Mouse (Mus musculus) embryonic fibroblast, embryonic 13.5 days (primary cell): ENCODE measurements around the gene Dnah14.

Experiments used
- CTCF ChIP-seq: IDR thresholded peaks from 2 replicates; pipeline ENCODE4 v1.5.1; 2011; ENCODE audit warnings: mild to moderate bottlenecking, control low read depth, low read length, moderate library complexity, borderline replicate concordance; ENCODE audit not compliant: insufficient read depth
- POLR2A ChIP-seq: IDR thresholded peaks from 2 replicates; pipeline ENCODE4 v1.6.1; 2011; ENCODE audit warnings: low read depth, mild to moderate bottlenecking, control low read depth, low read length, moderate library complexity

DNA sequence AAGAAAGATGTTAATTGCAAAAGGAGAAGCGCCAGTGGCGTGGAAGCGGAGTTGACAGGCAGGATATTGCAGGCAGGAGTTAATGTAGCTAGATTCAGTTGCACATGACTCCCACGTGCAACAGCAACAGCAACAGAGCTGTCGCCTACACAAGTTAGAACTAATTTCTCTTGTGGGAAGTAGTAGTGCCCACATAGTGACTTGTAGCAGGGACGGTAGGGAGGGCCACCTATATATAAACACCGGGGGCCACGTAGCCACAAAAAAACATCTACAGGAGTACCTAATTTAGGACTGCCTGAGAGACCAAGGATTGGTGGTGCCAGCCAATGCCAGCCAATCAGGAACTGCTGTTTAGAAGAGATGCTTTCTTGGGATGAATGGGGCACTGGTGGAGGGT lies 48.5 kb downstream of the Dnah14 start:
- TF ChIP-seq POLR2A (no peak), CTCF (no peak)
